Mouse (Mus musculus) kidney, embryonic 16.5 days (tissue): ENCODE data around the gene Olfm3. TPM values are rescaled to one million over a fixed set of nuclear protein-coding genes. Genes with fewer than 3 reads are reported as not detected.

Experiments used
- ATAC-seq: fragments of 200-750 bp; cut with Nextera tagmentation; 2 replicates; pipeline ENCODE4 v1.8.0; 2017; ENCODE audit warnings: moderate TSS enrichment; ENCODE audit not compliant: low FRiP score, low TSS enrichment
- H3K27ac ChIP-seq: fragments of 300-500 bp; sonication (generic); 2 replicates; pipeline ENCODE4 v1.5.1; 2014; ENCODE audit warnings: low read length
- H3K27me3 ChIP-seq: fragments of 300-500 bp; sonication (generic); 2 replicates; pipeline ENCODE4 v1.6.1; 2014; ENCODE audit warnings: low read length, control low read depth, mixed read lengths; ENCODE audit not compliant: insufficient read depth
- H3K36me3 ChIP-seq: fragments of 300-500 bp; sonication (generic); 2 replicates; pipeline ENCODE4 v1.6.1; 2014; ENCODE audit warnings: low read length, control low read depth, mixed read lengths; ENCODE audit not compliant: insufficient read depth
- H3K4me1 ChIP-seq: fragments of 300-500 bp; sonication (generic); 2 replicates; pipeline ENCODE4 v1.6.1; 2014; ENCODE audit warnings: low read length, control low read depth, mixed read lengths; ENCODE audit not compliant: insufficient read depth
- H3K4me2 ChIP-seq: fragments of 300-500 bp; sonication (generic); replicated peaks from 2 replicates; pipeline ENCODE4 v1.6.1; 2014; ENCODE audit warnings: low read depth, low read length
- H3K4me3 ChIP-seq: fragments of 300-500 bp; sonication (generic); 2 replicates; pipeline ENCODE4 v1.5.1; 2014; ENCODE audit warnings: mild to moderate bottlenecking, low read length
- H3K9ac ChIP-seq: fragments of 300-500 bp; sonication (generic); replicated peaks from 2 replicates; pipeline ENCODE4 v1.6.1; 2014; ENCODE audit warnings: low read length
- H3K9me3 ChIP-seq: fragments of 300-500 bp; sonication (generic); 2 replicates; pipeline ENCODE4 v1.6.1; 2016; ENCODE audit warnings: low read length, control low read depth
- WGBS: fragments of 180-500 bp; shearing (Covaris S2); extraction: QIAGEN DNeasy Blood & Tissue Kit; methylation state at CpG from one replicate; pipeline ENCODE4 v1.1.7; 2014; 5-methylcytosine and 5-hydroxymethylcytosine counted together
- polyA plus RNA-seq: library from polyadenylated mRNA; unstranded; fragments of >200 nt; fragmentation: Nextera tagmentation; extraction: Ambion mirVana; gene quantifications from 2 replicates; pipeline ENCODE4 v1.2.1, GENCODE M21; 2015

Olfm3 gene
- polyA plus RNA-seq, 1 experiment from 2014 or later, result 0.09 TPM

DNA sequence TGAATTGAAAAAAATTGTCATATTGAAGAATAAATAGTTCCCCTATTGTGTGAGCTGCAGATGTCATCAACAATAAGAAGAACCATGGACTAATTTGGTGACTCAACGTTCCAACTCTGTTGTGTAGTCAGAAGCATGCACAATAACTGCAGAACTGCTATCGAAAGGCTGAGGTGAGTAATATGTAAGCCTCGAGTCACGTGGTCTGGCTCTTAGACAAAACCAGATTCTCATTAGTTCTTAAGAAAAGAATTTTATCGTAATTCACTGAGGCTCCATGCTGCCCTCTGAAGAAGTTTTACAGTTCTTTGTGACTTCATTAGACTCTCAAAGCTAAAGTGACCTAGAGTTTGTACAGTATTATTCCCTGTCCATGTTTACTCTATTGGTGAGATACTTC is 145.2 kb downstream of the Olfm3 start:
- no peak overlapping the region for H3K4me3 ChIP-seq
- no peak overlapping the region for H3K4me2 ChIP-seq
- no peaks in the 10 kb centered on the region for H3K36me3 ChIP-seq
- no peaks in the 10 kb centered on the region for H3K4me1 ChIP-seq
- 88% methylated on average over 5 of the region's 5 CpGs for WGBS
- H3K27ac ChIP-seq, result no peak overlapping the region
- no peaks in the 10 kb centered on the region for H3K27me3 ChIP-seq
- H3K9ac ChIP-seq, result no peak overlapping the region
- H3K9me3 ChIP-seq, result no peaks in the 10 kb centered on the region
- ATAC-seq, result no peak

DNA sequence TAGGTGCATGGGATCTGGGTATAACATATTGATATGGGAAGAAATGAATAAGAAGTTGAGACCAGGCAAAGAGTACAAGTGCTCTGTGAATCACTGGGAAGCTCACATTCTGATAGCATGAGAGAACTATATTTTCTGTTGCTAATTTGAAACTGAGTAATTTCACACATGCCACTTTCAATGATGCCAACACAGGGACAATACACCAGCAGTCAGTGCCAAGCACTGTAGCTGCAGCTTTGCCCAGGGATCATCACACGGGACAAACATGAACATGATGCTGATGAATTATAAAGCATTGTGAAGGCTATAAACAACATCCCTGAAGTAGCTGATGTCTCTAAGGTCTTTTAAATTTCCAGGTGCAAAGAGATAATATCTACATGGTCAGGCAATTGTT is 161.0 kb downstream of the Olfm3 start:
- no peaks in the 10 kb centered on the region for H3K9me3 ChIP-seq
- WGBS, result 81% methylated on average over 1 of the region's 1 CpGs
- no peak overlapping the region for H3K4me2 ChIP-seq
- no peak overlapping the region for H3K9ac ChIP-seq
- no peaks in the 10 kb centered on the region for H3K4me1 ChIP-seq
- no peak overlapping the region for H3K4me3 ChIP-seq
- H3K27me3 ChIP-seq, result no peaks in the 10 kb centered on the region
- no peak for ATAC-seq
- no peak overlapping the region for H3K27ac ChIP-seq
- no peaks in the 10 kb centered on the region for H3K36me3 ChIP-seq

DNA sequence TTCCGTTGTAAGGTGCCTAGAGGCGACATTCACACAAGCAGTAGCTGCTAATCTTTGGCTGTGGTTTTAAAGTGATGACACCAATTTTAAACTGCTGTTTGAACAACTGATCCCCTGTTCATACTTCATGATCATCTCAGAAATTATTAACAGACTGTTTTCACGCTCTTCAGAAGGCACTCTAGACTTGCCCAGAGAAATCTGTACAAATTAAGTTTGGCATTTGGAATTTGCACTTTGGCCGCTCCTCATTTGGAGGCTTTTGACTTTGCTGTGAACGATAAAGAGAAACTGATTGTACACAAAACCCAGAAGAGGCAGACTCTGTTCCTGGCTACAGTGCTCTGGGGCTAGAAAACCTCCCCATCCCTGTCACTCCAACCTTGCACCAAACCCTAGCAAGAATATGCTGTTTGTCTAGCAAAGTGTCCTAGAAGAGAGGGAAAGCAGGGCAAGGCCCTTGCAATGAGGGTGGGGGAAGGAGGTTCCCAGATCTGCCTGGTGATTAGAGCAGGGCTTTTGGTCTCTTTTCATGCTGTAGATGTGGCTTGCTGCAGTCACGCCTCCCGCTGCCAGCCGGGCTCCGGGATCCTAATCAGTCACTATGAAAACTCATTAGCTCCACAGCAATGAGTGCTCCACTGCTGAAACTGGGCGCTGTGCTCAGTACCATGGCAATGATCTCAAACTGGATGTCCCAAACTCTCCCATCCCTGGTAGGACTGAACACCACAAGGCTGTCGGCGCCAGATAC is 176.7 kb downstream of the Olfm3 start:
- 31% methylated on average over 12 of the region's 12 CpGs for WGBS
- peak; percentile 76 for ATAC-seq
- H3K27ac ChIP-seq, result no peak overlapping the region

DNA sequence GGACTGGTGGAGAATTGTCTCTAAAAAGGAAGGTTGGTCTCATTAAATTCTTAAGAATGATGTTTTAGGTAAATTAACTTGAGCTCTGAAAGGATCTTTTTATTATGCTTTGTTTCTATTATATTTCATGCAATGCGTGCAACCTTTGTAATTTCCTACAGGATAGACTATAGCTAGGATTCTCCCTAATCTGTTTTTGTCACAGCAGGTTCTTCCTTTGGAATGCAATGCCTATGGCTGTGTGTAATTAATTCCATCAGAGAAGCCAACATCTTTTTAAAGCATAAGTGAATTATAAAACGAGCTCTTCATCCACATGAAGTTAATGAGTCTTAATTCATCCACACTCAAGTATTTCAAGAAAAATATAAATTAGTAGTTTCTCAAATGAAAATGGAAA is 177.5 kb downstream of the Olfm3 start:
- H3K36me3 ChIP-seq, result no peaks in the 10 kb centered on the region
- no peak for ATAC-seq
- no peaks in the 10 kb centered on the region for H3K27me3 ChIP-seq
- H3K27ac ChIP-seq, result no peak overlapping the region
- H3K4me1 ChIP-seq, result 0 out of 2 replicates have a peak, but pooled peaks cover 4% of the 10 kb centered on the region
- no peak overlapping the region for H3K4me3 ChIP-seq
- 76% methylated on average over 2 of the region's 2 CpGs for WGBS
- no peak overlapping the region for H3K4me2 ChIP-seq
- H3K9me3 ChIP-seq, result no peaks in the 10 kb centered on the region
- H3K9ac ChIP-seq, result no peak overlapping the region

More for the DNA sequence above, 176.7 kb downstream of the Olfm3 start:
- no peaks in the 10 kb centered on the region for H3K9me3 ChIP-seq
- H3K36me3 ChIP-seq, result no peaks in the 10 kb centered on the region
- H3K4me2 ChIP-seq, result 0 out of 2 replicates have a peak overlapping the region, but pooled peaks have one; percentile 13
- H3K4me1 ChIP-seq, result 0 out of 2 replicates have a peak, but pooled peaks cover 4% of the 10 kb centered on the region
- H3K9ac ChIP-seq, result no peak overlapping the region
- H3K4me3 ChIP-seq, result no peak overlapping the region
- no peaks in the 10 kb centered on the region for H3K27me3 ChIP-seq

DNA sequence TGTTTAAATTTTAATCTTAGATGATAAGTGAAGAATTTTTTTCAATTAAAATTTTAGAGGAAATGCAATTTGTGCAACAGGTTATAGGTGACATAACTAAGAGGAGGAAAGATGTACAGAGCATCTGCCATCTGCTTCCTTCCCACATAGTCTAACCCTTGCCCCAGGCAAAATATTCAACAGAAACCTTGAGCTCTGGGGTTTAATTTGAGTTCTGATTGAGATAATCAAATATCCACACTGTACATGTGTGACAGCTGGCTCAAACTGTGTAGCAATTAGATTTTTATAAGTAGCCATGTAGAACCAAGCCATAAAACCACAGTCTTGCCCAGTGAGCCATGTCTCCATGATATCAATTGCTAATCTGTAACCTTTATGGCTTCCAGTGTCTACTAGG is 179.1 kb downstream of the Olfm3 start:
- no peak for ATAC-seq
- Histone ChIP-seq H3K27ac (no peak overlapping the region), H3K4me1 (0 out of 2 replicates have a peak, but pooled peaks cover 4% of the 10 kb centered on the region), H3K4me3 (no peak overlapping the region), H3K9me3 (no peaks in the 10 kb centered on the region), H3K4me2 (no peak overlapping the region), H3K36me3 (no peaks in the 10 kb centered on the region), H3K9ac (no peak overlapping the region), H3K27me3 (no peaks in the 10 kb centered on the region)

DNA sequence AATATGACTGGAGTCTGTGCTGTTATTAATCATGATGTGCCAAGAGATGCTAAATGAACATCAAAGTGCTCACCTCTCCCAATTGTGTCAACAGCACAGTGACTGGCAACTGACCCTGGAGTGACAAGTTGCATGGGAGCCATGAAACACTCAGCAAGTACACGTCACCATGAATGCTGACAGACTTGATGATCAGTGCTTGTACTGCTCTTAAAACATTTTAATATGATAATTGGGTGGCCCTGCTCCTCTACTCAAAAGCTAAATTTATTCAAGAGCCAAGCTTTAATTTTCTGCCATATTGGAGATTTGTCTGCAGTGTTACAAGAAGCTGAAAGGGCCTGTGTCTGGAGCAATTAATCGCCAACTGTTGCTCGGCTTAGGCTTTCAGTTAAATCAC is 184.4 kb downstream of the Olfm3 start:
- H3K4me3 ChIP-seq, result no peak overlapping the region
- ATAC-seq, result no peak
- no peak overlapping the region for H3K27ac ChIP-seq
- H3K9ac ChIP-seq, result no peak overlapping the region
- no peaks in the 10 kb centered on the region for H3K36me3 ChIP-seq
- 80% methylated on average over 3 of the region's 3 CpGs for WGBS
- no peaks in the 10 kb centered on the region for H3K9me3 ChIP-seq
- H3K27me3 ChIP-seq, result no peaks in the 10 kb centered on the region
- H3K4me1 ChIP-seq, result no peaks in the 10 kb centered on the region
- H3K4me2 ChIP-seq, result no peak overlapping the region

DNA sequence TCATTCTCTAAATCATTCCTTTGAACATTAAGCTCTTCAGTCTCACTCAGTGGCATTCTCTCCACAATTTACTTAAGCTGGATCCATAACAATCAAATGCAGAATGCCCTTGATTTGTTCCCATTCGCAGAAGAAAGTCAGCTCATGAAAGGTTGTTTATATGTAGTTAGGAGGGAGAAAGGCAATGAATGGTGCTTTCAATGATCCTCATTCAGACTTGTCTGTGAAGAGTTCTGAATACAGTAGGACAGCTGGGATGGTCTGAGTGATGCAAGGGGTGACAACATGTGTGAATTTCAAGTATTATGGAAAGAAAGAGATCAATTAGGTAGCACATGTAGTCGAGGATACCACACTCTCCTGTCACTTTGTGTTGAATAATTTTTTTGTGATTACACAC is 186.8 kb downstream of the Olfm3 start:
- 52% methylated on average over 2 of the region's 2 CpGs for WGBS
- Histone ChIP-seq H3K4me1 (no peaks in the 10 kb centered on the region), H3K27ac (no peak overlapping the region), H3K27me3 (no peaks in the 10 kb centered on the region), H3K4me3 (no peak overlapping the region), H3K9ac (no peak overlapping the region), H3K9me3 (no peaks in the 10 kb centered on the region), H3K4me2 (no peak overlapping the region), H3K36me3 (no peaks in the 10 kb centered on the region)
- ATAC-seq, result no peak

DNA sequence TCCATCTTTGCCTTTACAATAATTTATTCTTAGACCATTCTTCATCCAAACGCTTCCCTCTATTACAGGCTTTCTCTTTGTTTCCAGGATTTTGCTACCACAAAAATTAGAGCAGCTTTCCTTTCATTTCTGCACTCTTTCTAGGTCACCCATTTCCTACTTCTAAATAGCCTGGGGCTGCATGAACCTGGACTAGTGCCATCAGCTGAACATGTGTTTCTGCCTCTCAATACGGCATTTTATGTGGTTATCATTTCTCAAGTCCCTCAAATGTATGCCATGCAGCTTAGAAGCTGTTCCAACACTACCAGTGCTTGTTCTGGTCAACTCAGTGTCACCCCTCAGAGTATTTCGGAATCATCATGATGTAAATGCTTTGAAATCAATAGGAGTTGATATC is 191.6 kb downstream of the Olfm3 start:
- 72% methylated on average over 3 of the region's 3 CpGs for WGBS
- ATAC-seq, result no peak

DNA sequence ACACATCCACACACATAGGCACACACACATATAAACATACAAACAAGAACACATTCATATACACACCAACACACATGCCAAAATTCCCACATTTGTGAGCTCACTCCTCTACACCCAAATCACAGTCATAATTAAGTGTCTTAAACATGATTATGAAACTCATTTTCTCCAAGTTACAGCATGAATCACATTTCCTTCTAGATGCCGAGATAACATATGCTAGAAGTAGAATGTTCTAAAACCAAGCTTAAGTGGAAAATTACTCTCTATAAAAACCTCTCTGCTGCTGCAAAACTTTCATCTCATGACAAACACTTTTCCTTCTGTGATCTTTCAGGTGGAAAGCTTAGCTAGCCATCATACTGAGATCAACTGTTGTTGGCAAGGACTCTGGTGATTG is 195.7 kb downstream of the Olfm3 start:
- no peaks in the 10 kb centered on the region for H3K36me3 ChIP-seq
- no peaks in the 10 kb centered on the region for H3K4me1 ChIP-seq
- no peak overlapping the region for H3K4me3 ChIP-seq
- no peaks in the 10 kb centered on the region for H3K9me3 ChIP-seq
- WGBS, result 73% methylated on average over 1 of the region's 1 CpGs
- H3K27ac ChIP-seq, result no peak overlapping the region
- H3K27me3 ChIP-seq, result no peaks in the 10 kb centered on the region
- H3K9ac ChIP-seq, result no peak overlapping the region
- no peak overlapping the region for H3K4me2 ChIP-seq
- ATAC-seq, result no peak

More for the DNA sequence above, 191.6 kb downstream of the Olfm3 start:
- H3K27me3 ChIP-seq, result no peaks in the 10 kb centered on the region
- H3K4me1 ChIP-seq, result no peaks in the 10 kb centered on the region
- no peaks in the 10 kb centered on the region for H3K9me3 ChIP-seq
- H3K36me3 ChIP-seq, result no peaks in the 10 kb centered on the region
- H3K9ac ChIP-seq, result no peak overlapping the region
- H3K4me2 ChIP-seq, result no peak overlapping the region
- H3K27ac ChIP-seq, result no peak overlapping the region
- H3K4me3 ChIP-seq, result no peak overlapping the region

DNA sequence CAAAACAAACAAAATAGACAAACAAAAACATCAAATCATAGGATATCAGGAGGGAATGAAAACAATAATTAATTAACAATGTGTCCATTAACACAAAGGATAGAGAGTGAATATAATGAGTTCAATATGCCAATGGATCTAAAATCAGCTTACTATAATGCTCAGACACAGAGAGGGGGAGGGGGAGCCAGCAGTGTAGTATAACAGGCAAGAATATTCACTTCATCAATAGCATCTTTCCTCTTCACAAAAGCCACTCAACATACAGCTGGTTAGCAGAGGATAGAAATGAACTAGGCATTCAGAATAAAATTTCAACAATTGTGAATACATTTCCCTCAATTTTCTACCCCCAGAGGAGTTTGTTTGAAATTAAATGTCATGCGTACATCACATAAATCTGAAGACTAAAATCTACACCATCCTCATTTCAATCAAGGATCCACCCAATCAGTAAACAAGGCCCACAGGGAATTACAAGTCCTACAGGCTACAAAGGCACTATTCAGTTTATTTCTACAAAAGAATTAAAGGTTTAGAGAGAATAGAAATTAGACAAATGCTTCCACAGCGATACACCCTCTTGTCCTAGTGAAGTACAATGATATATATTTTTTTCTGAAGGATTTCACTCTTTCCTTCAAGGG is 200.4 kb downstream of the Olfm3 start:
- Histone ChIP-seq H3K27me3 (no peaks in the 10 kb centered on the region), H3K4me1 (no peaks in the 10 kb centered on the region)

More for the DNA sequence above, 200.4 kb downstream of the Olfm3 start:
- no peaks in the 10 kb centered on the region for H3K9me3 ChIP-seq
- no peak for ATAC-seq
- H3K9ac ChIP-seq, result no peak overlapping the region
- 83% methylated on average over 2 of the region's 2 CpGs for WGBS
- H3K4me2 ChIP-seq, result no peak overlapping the region
- H3K4me3 ChIP-seq, result no peak overlapping the region
- H3K36me3 ChIP-seq, result no peaks in the 10 kb centered on the region
- no peak overlapping the region for H3K27ac ChIP-seq
